17 mouse cellular contexts compared by ENCODE assay signal in genomic region chr1:135095189-135095588, GRCm38 (mm10). TPM values are rescaled to one million over a fixed set of nuclear protein-coding genes. Genes with fewer than 3 reads are reported as not detected.
DNase-seq lines count a peak whose midpoint lies in the region; ATAC-seq lines count a peak whose summit lies in the region.
"Had no signal": no experiment of that assay in that cellular context is flagged by ENCODE, and none has a peak within 500 bp of the region (broad histone marks: within the 10 kb centered on the region; RNA-seq: fewer than 3 reads in every experiment).

No protein-coding gene starts in this region.

- no peak for ATAC-seq in heart, embryonic 11.5 days (replicated peaks; ENCODE audit: insufficient number of reproducible peaks, low FRiP score, low TSS enrichment)
- peak; percentile 86 for ATAC-seq in common myeloid progenitor, adult 5-6 weeks (replicated peaks; ENCODE audit: low read depth, poor library complexity, severe bottlenecking)
- peak; percentile 54 for ATAC-seq in liver, embryonic 12.5 days
- ATAC-seq in midbrain, embryonic 14.5 days (ENCODE audit: low FRiP score, low TSS enrichment) = no peak
- no peak for ATAC-seq in forebrain, embryonic 14.5 days
- ATAC-seq: intestine, embryonic 15.5 days; midbrain, embryonic 15.5 days had no signal

- no peak overlapping the region for H3K27ac ChIP-seq in heart, embryonic 11.5 days (ENCODE audit: low read depth, low read length)
- no peak overlapping the region for H3K27ac ChIP-seq in liver, embryonic 12.5 days
- H3K27ac ChIP-seq in midbrain, embryonic 14.5 days (replicated peaks; ENCODE audit: low read depth, low read length) = no peak overlapping the region
- H3K27ac ChIP-seq in forebrain, embryonic 14.5 days (ENCODE audit: low read depth, low read length) = no peak overlapping the region
- H3K27ac ChIP-seq: embryonic facial prominence, embryonic 13.5 days; forebrain, embryonic 12.5 days; intestine, embryonic 15.5 days; liver, embryonic 13.5 days; midbrain, embryonic 15.5 days; neural tube, embryonic 13.5 days had no signal

- peaks cover 18% of the 10 kb centered on the region for H3K4me1 ChIP-seq in heart, embryonic 11.5 days (ENCODE audit: control insufficient read depth, insufficient read depth, low read length)
- peaks cover 8% of the 10 kb centered on the region for H3K4me1 ChIP-seq in liver, embryonic 12.5 days
- no peaks in the 10 kb centered on the region for H3K4me1 ChIP-seq in midbrain, embryonic 14.5 days (ENCODE audit: control insufficient read depth, insufficient read depth, low read length)
- H3K4me1 ChIP-seq in forebrain, embryonic 14.5 days (ENCODE audit: control insufficient read depth, insufficient read depth, low read length) = 0 out of 2 replicates have a peak, but pooled peaks cover 3% of the 10 kb centered on the region
- H3K4me1 ChIP-seq: forebrain, embryonic 12.5 days; intestine, embryonic 15.5 days; midbrain, embryonic 15.5 days had no signal

- H3K27me3 ChIP-seq in heart, embryonic 11.5 days (ENCODE audit: control insufficient read depth, insufficient read depth, low read length) = peaks cover 41% of the 10 kb centered on the region
- peaks cover 33% of the 10 kb centered on the region for H3K27me3 ChIP-seq in liver, embryonic 12.5 days (replicated peaks)
- H3K27me3 ChIP-seq in midbrain, embryonic 14.5 days (ENCODE audit: control insufficient read depth, insufficient read depth, low read length) = no peaks in the 10 kb centered on the region
- no peaks in the 10 kb centered on the region for H3K27me3 ChIP-seq in forebrain, embryonic 14.5 days (replicated peaks; ENCODE audit: control insufficient read depth, insufficient read depth, low read length)
- H3K27me3 ChIP-seq: intestine, embryonic 15.5 days; midbrain, embryonic 15.5 days had no signal

- 5% methylated on average over 7 of the region's 7 CpGs for WGBS in heart, embryonic 11.5 days (ENCODE audit: insufficient replicate concordance)
- 4% methylated on average over 7 of the region's 7 CpGs for WGBS in liver, embryonic 12.5 days (ENCODE audit: insufficient replicate concordance)
- WGBS in midbrain, embryonic 14.5 days = 66% methylated on average over 7 of the region's 7 CpGs
- WGBS in forebrain, embryonic 14.5 days = 72% methylated on average over 7 of the region's 7 CpGs

- H3K4me2 ChIP-seq in heart, embryonic 11.5 days = no peak overlapping the region
- H3K4me2 ChIP-seq in liver, embryonic 12.5 days = no peak overlapping the region
- no peak overlapping the region for H3K4me2 ChIP-seq in midbrain, embryonic 14.5 days (ENCODE audit: low read length)
- H3K4me2 ChIP-seq in forebrain, embryonic 14.5 days (ENCODE audit: low read length) = no peak overlapping the region
- H3K4me2 ChIP-seq: embryonic facial prominence, embryonic 13.5 days; forebrain, embryonic 12.5 days; intestine, embryonic 15.5 days; liver, embryonic 13.5 days; midbrain, embryonic 15.5 days; neural tube, embryonic 13.5 days had no signal

- DNase-seq in heart, adult 8-10 months (ENCODE audit: low spot score) = no peak
- DNase-seq in spleen, postnatal 36 days (ENCODE audit: low spot score in 2 of 2) = peak; percentile 77 to 81
- DNase-seq in adipocyte (ENCODE audit: low spot score) = no peak
- no peak for DNase-seq in midbrain, embryonic 14.5 days
- no peak for DNase-seq in forebrain, embryonic 14.5 days (ENCODE audit: low spot score)
- DNase-seq: cerebellum, postnatal 14 days; kidney, postnatal 10 days; liver, embryonic 13.5 days; retina, postnatal 1 day had no signal

- no peaks in the 10 kb centered on the region for H3K9me3 ChIP-seq in heart, embryonic 11.5 days (replicated peaks; ENCODE audit: control insufficient read depth, low read length)
- no peaks in the 10 kb centered on the region for H3K9me3 ChIP-seq in liver, embryonic 12.5 days (replicated peaks)
- no peaks in the 10 kb centered on the region for H3K9me3 ChIP-seq in midbrain, embryonic 14.5 days (ENCODE audit: control insufficient read depth, low read length)
- no peaks in the 10 kb centered on the region for H3K9me3 ChIP-seq in forebrain, embryonic 14.5 days (replicated peaks; ENCODE audit: control insufficient read depth, low read length)
- H3K9me3 ChIP-seq: embryonic facial prominence, embryonic 13.5 days; forebrain, embryonic 12.5 days; intestine, embryonic 15.5 days; liver, embryonic 13.5 days; midbrain, embryonic 15.5 days; neural tube, embryonic 13.5 days had no signal

- H3K9ac ChIP-seq in heart, embryonic 11.5 days (ENCODE audit: low read depth, low read length) = peak overlapping the region; percentile 0; the same call in 1 of the 2 replicates
- no peak overlapping the region for H3K9ac ChIP-seq in liver, embryonic 12.5 days
- H3K9ac ChIP-seq in midbrain, embryonic 14.5 days (replicated peaks; ENCODE audit: low read length) = no peak overlapping the region
- no peak overlapping the region for H3K9ac ChIP-seq in forebrain, embryonic 14.5 days (ENCODE audit: low read length)
- H3K9ac ChIP-seq: embryonic facial prominence, embryonic 13.5 days; forebrain, embryonic 12.5 days; intestine, embryonic 15.5 days; liver, embryonic 13.5 days; midbrain, embryonic 15.5 days; neural tube, embryonic 13.5 days had no signal

- H3K36me3 ChIP-seq in heart, embryonic 11.5 days (ENCODE audit: control insufficient read depth, insufficient read depth, low read length) = no peaks in the 10 kb centered on the region
- no peaks in the 10 kb centered on the region for H3K36me3 ChIP-seq in liver, embryonic 12.5 days
- no peaks in the 10 kb centered on the region for H3K36me3 ChIP-seq in midbrain, embryonic 14.5 days (ENCODE audit: control insufficient read depth, insufficient read depth, low read length)
- H3K36me3 ChIP-seq in forebrain, embryonic 14.5 days (ENCODE audit: control insufficient read depth, insufficient read depth, low read length) = no peaks in the 10 kb centered on the region
- H3K36me3 ChIP-seq: embryonic facial prominence, embryonic 13.5 days; forebrain, embryonic 12.5 days; intestine, embryonic 15.5 days; liver, embryonic 13.5 days; midbrain, embryonic 15.5 days; neural tube, embryonic 13.5 days had no signal

- no peak overlapping the region for H3K4me3 ChIP-seq in heart, embryonic 11.5 days (ENCODE audit: low read depth, low read length)
- H3K4me3 ChIP-seq in liver, embryonic 12.5 days = no peak overlapping the region
- no peak overlapping the region for H3K4me3 ChIP-seq in midbrain, embryonic 14.5 days (replicated peaks; ENCODE audit: low read depth, low read length)
- H3K4me3 ChIP-seq in forebrain, embryonic 14.5 days (ENCODE audit: low read depth, low read length) = no peak overlapping the region
- H3K4me3 ChIP-seq: embryonic facial prominence, embryonic 13.5 days; forebrain, embryonic 12.5 days; intestine, embryonic 15.5 days; liver, embryonic 13.5 days; midbrain, embryonic 15.5 days; neural tube, embryonic 13.5 days had no signal

RNA-seq across cellular contexts. Expression of gene Lgr6, which starts 9.9 kb away (rescaled TPM):
- 1.0 and 1.4 TPM in 2 replicates for polyA plus RNA-seq in heart, embryonic 11.5 days (2014; fragmentation: Nextera tagmentation; extraction: Ambion mirVana)
- total RNA-seq in heart, adult 8-10 months (2022) = 10 to 100 TPM; 12.9 to 17.9 (median 15.9) TPM
- 0.05 TPM in 1 of 2 replicates, not detected in the other for total RNA-seq in common myeloid progenitor, adult 5-6 weeks (2017)
- 0.30 and 0.36 TPM in 2 replicates for polyA plus RNA-seq in liver, embryonic 12.5 days (2016; fragmentation: Nextera tagmentation; extraction: Ambion mirVana)
- 0.87 and 0.98 TPM in 2 replicates for polyA plus RNA-seq in midbrain, embryonic 14.5 days (2014; fragmentation: Nextera tagmentation; extraction: Ambion mirVana)
- polyA plus RNA-seq in forebrain, embryonic 14.5 days (2014; fragmentation: Nextera tagmentation; extraction: Ambion mirVana) = 0.48 TPM in 2 replicates

RNA-seq across cellular contexts. Expression of gene Ptpn7, which starts 37.3 kb away (rescaled TPM):
- polyA plus RNA-seq in heart, embryonic 11.5 days (2014; fragmentation: Nextera tagmentation; extraction: Ambion mirVana) = 1.2 and 2.0 TPM in 2 replicates
- 1 to 10 TPM in 1 of 4 experiments, under 1 TPM in 3; 0.34 to 1.5 (median 0.49) TPM for total RNA-seq in heart, adult 8-10 months (2022)
- 92.4 and 105 TPM in 2 replicates for total RNA-seq in common myeloid progenitor, adult 5-6 weeks (2017)
- 24.7 and 25.9 TPM in 2 replicates for polyA plus RNA-seq in liver, embryonic 12.5 days (2016; fragmentation: Nextera tagmentation; extraction: Ambion mirVana)
- 0.27 and 0.62 TPM in 2 replicates for polyA plus RNA-seq in midbrain, embryonic 14.5 days (2014; fragmentation: Nextera tagmentation; extraction: Ambion mirVana)
- 0.32 and 0.57 TPM in 2 replicates for polyA plus RNA-seq in forebrain, embryonic 14.5 days (2014; fragmentation: Nextera tagmentation; extraction: Ambion mirVana)

RNA-seq across cellular contexts. Expression of gene Arl8a, which starts 51.4 kb away (rescaled TPM):
- polyA plus RNA-seq in heart, embryonic 11.5 days (2014; fragmentation: Nextera tagmentation; extraction: Ambion mirVana) = 27.7 and 29.7 TPM in 2 replicates
- total RNA-seq in heart, adult 8-10 months (2022) = 10 to 100 TPM; 19.0 to 21.4 (median 20.7) TPM
- 16.2 and 16.4 TPM in 2 replicates for total RNA-seq in common myeloid progenitor, adult 5-6 weeks (2017)
- polyA plus RNA-seq in liver, embryonic 12.5 days (2016; fragmentation: Nextera tagmentation; extraction: Ambion mirVana) = 15.5 and 15.8 TPM in 2 replicates
- 322 and 380 TPM in 2 replicates for polyA plus RNA-seq in midbrain, embryonic 14.5 days (2014; fragmentation: Nextera tagmentation; extraction: Ambion mirVana)
- polyA plus RNA-seq in forebrain, embryonic 14.5 days (2014; fragmentation: Nextera tagmentation; extraction: Ambion mirVana) = 213 and 251 TPM in 2 replicates

Comparison
In these comparisons a context has a peak if more than half of its experiments do, and no peak if none do; other contexts are left out.
1. ATAC-seq: peak in common myeloid progenitor, adult 5-6 weeks (single experiment) and liver, embryonic 12.5 days (single experiment); none in heart, embryonic 11.5 days (single experiment), midbrain, embryonic 14.5 days (single experiment) and forebrain, embryonic 14.5 days (single experiment).
2. DNase-seq: peak in spleen, postnatal 36 days (2 of 2); none in heart, adult 8-10 months (single experiment), adipocyte (single experiment), midbrain, embryonic 14.5 days (single experiment) and forebrain, embryonic 14.5 days (single experiment).